Mouse (Mus musculus): ENCODE data around the gene Itga9.

The Itga9 gene

DNA sequence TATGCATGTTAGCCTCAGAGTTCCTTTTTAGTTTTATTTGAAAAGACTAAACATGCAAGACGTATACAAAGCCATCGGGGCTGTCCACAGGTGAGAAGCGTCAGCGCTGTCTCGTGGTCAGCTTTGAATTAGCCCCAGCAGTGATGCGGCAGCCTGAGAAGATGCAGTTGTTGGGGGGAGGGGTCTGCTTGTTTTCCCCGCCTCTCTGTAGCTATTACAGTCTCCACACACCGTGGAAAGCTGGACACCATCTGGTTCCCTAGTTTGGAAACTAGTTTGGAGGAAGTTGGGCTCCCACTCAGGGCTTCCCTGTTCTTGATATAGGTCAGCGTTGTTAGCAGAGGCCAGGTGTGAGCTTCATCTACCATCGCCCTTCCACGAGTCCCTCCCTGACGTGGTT, 266.5 kb downstream of the Itga9 start:
- DNase-seq (ENCODE audit: low spot score in 2 of 2): no peak

DNA sequence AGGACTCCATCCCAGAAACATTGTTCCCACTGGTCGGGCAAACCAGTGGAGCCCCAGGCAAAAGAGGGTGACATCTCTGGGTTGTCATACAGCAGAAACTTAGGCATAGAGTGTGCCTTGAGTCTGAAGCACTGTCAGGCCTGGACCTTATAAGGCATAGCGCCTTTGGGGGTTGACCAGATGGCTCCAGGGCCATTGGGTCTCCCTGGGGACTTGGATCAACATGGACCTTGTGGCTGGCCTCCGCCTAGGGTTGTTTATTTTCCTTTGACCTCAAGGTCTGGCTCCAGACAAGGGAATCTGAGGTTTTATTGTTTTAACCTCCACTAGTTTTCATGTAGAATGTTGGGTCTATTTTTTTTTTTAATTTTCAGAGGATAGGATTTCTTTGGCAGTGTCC, 267.1 kb downstream of the Itga9 start:
- DNase-seq (ENCODE audit: low spot score in 2 of 2): no peak

DNA sequence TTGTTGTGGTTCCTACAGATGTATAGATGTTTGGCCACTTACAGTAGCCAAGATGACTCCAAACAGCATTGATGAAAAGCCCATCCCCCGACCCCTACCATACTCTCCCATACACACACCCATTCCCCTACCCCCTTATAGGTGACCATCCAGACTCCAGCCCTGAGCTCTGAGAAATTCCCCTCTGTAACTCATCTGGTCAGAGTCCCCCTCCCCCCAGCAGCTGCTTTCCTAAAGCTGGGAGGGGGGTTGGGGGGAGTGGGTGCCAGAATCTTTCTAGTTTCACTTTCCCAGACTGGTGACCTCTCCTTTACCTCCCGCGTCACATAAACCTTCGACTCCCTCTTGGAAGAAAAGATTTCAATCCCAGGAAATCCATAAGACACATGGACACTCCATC, 269.2 kb downstream of the Itga9 start:
- no peak for DNase-seq (ENCODE audit: low spot score in 2 of 2)

DNA sequence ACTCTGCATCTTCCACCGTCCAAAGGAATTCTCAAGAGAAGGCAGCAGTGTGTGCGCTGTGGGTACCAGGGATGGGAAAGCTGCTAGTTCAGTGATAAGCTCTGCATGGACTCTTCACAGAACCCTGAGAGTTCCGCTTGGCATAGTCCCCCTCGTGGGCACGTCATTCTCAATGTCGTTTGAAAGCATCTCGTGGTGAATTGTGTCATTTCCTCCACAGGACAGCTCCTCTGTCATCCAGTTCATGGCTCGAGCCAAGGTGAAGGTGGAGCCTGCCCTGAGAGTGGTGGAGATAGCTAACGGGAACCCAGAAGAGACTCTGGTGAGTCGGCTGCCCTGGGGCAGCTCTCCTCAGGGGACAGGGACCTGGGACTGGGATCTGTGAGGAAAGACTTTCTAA, 270.4 kb downstream of the Itga9 start:
- no peak for DNase-seq (ENCODE audit: low spot score in 2 of 2)

DNA sequence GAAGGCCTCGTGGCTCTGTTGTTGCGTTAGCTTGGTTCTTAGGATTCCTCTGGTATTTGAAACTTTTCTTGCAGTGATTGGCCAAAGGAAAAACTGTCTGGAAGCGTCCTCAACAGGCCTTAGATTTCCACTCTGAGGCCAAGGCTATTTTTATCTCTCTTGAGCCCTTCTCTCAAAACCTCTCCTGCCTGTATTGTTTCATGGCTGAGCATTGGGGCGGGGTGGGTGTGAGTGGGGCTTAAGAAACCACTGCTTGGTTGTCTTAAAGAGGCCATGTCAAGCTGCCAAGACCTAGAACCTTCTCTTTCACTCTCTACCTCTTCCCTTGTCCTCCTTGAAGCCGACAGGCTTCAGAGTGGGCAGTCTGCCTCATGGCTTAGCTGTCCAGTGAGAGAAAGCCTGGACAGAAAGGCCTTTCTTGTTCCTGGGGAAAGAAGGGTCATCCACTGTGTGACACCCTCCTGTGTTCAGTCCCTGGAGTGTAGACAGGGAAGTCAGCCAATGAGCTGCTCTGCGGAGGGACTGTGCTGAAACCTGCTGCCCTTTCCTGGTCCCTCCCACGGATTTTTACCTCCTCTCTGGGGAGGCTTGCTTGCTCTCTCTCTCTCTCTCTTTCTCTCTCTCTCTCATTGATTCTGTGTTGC, 271.0 kb downstream of the Itga9 start:
- no peak for DNase-seq (ENCODE audit: low spot score in 2 of 2)

DNA sequence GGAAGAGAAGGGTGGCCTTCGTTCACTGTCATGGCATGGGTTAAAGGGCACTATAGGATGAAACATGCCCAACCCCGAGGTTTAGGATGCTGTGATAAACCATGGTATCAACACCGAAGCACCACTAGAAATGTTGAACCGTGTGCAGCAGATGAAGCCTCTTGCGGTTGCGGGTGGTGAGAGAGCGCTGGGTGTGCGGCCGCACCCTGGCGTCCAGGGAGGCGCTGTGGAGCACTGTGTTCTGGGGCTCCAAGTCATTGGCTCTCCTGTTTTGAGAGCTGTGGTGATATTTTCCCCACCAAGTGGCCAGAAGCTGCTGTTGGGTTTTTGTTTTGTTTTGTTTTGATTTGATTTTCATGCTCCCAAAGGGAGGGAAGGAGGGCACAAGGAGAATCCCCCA, 272.1 kb downstream of the Itga9 start:
- DNase-seq (ENCODE audit: low spot score in 2 of 2): no peak

DNA sequence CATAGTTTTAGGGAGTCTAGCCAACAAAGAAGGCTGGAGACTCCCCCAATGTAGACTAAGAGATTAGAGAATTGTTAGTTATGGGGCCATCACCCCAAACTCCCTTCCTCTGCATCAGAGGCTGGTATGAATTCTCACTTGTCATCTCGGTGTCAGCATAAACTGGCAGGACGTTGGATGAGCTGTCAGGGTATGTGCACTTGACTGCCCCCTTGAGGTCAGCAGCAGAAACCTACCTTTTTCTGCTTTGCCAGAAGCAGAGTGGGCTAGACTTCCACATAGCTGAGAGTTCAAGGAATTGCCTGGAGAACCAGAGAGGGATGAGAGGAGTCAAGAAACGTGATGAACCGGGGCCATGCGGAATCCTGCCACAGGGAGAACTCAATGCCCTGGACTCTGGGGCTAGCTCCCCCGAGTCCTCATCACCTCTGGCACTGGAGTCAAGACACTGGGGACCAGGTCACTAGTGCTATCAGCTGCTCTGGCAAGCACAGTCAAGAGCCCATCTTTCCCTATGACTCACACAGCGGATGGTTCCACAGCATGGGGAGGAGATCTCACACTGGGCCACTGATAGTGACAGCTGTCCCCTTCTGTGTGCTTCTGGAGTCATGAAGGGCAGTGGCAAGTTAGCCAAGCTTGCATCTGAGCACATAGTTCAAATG, 274.9 kb downstream of the Itga9 start:
- DNase-seq (ENCODE audit: low spot score in 2 of 2): no peak

DNA sequence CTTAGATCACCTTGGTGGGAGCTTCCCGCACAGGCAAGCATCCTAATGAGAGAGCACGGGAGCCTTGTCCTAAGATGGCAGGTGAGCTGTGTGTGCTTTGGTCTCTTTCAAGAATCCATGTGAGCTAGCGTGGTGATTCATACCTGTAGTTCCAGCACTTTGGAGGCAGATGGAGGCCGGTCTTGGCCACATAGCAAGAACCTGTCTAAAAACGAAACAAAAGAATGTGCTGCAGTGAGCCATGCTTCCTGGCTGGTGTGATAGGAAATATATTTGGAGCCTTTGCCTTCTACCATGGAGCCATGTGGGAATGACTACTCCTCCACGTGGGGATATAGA, 275.4 kb downstream of the Itga9 start:
- DNase-seq (ENCODE audit: low spot score in 2 of 2): no peak

DNA sequence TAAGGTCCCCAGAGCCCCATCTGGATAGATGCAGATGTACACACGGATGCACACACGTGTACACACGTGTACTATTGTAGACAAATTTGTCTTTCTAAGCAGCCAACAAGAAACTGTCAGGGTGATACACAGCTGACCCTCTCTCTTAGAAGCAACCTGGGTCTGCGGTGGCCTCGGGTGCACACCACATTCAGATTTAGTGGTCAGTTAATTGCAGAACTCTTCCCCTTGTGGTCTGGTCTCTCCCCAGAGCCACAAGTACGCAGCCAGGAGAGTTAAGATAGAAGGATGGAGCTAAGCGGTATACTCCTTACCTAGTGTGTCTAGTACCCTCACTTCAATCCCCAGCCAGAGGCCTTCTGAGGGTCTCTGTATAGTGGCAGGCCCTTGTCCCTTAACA, 276.7 kb downstream of the Itga9 start:
- DNase-seq (ENCODE audit: low spot score in 2 of 2): no peak

DNA sequence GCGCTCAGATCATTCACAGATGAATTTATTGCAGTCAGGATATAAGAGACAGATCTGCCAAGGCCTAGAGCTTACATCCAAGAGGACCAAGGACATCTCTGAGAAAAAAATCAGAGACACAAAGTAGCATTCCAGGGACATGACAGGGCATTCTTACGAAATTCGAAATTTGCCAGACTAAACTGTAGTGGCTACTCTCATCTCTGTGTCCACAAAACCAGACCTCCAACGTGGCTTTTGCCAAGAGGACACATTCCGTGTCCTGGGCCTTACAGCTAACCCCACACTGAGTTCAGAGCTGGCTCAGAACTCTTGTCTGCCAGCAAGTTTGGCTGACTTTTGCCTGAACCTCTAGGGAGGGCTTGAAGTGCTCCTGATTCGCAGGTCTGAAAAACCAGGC, 279.3 kb downstream of the Itga9 start:
- DNase-seq (ENCODE audit: low spot score in 2 of 2): no peak

DNA sequence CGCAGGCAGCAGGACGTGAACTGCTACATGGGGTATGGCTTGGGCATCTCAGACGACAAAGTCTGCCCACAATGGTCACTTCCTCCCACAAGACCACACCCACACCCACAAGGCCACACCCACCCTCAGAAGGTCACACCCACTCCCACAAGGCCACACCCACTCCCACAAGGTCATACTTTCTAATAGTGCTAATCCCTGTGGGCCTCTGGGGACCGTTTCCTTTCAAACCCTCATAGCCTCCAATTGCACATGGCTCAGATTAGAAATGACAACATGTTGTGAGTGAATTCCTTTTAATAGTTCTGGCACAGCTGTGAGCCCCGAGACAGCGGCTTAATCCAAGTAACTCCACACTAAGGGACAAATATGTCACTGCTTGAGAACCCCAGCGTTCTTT, 280.7 kb downstream of the Itga9 start:
- DNase-seq (ENCODE audit: low spot score in 2 of 2): no peak

DNA sequence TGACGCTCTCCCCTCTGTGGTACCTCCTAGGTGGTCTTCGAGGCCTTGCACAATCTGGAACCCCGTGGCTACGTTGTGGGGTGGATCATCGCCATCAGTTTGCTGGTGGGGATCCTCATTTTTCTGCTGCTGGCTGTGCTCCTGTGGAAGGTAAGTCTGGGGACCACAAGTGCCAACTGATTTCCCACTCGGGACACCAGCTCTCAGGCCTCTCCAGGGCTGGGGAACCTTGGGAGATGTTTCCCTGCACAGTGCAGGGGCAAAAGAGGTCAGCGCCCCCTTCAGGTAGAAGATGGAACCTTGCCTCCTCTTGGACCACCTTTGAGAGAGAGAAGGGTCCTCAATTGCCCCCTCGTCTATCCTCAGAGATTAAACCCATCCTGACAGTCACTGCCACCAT, 281.2 kb downstream of the Itga9 start:
- DNase-seq (ENCODE audit: low spot score in 2 of 2): no peak

DNA sequence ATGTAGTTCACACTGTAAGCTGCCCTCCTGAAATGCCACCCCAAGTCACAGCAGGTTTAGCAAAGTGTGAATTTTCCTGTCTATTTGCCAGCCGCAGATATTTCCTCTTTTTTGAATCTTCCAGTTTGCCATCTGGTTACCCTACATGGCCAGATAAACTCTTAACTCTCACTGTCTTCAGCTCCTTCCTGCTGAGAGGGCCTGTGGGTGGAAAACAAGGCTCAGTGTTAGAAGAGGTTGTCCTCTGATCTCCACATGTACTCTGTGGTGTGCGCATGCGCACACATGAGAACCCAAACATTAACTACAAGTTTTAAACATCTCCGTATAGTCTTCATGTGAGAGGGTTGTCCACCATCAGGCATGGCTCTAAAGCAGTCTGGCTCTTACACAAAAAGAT, 283.7 kb downstream of the Itga9 start:
- DNase-seq (ENCODE audit: low spot score in 2 of 2): no peak

DNA sequence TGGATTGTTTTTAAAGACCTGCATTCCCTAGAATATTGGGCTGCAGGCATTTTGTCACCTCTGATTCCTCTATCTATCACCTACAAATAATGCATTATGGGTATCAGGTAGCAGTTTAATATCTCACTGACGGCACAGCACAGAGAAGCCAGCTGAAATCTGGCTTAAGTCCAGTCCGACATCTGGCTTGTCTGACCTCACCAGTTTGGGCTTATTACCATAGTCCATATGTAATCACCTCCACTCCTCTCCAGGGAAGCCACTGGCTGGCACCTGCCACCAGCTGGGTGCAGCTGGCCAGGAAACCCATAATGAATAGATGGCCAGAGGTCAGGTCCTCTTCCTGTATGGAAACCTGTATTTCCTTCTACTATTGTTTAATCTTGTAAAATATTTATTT, 284.2 kb downstream of the Itga9 start:
- DNase-seq (ENCODE audit: low spot score in 2 of 2): no peak

DNA sequence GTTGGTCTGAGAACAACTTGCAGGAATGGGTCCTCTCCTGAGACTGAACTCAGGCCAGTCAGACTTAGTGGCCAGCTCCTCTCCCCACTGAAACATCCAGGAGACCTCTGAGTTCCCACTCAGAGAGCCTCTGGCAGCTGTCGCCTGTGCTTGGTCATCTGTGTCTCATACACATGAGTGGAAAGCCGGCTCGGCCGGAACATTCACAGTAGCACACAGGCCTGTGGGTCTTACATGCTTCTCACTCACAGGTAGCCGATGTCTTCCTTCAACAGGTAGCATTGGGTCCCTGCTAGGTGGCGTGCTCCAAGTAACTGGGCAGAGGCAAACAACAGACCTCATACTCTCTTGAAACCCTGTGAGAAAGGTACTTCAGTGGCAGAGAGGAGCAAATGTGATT, 284.6 kb downstream of the Itga9 start:
- no peak for DNase-seq (ENCODE audit: low spot score in 2 of 2)

DNA sequence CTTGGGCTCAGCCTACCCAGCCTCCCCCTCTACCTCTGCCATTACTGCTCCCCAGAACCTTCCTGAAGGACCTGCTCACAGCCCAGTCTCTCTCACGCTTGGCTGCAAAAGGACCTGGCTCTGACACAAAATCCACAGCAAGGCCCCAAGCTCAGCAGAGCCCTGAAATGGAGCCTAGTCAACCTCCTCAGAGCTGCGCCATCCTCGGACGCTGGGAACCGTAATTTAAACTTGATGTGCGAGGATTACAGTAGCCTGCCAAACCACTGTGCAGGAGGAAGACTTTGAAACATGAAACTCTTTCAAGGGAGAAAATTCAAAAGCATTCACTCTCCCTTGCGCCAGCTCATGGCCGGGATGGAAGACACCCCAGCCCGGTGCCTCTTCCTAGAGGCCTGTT, 285.1 kb downstream of the Itga9 start:
- DNase-seq (ENCODE audit: low spot score in 2 of 2): no peak

DNA sequence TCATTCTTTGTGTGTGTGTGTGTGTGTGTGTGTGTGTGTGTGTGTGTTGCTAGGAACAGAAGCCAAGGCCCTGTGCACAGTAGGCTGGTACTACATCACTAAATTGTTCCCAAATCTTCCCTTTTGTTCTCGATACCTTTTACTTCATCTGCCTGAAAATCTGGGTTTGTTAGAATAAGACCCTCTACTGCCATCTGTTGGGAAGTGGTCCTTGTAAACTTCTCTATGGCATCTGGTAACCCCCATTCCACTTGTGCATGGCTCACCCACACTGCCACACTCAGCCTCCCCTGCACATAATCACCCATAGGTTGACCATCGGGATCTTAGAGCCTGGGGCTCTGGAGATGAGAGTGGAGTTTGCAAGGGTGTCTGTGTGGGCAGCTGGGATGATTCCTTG, 288.6 kb downstream of the Itga9 start:
- no peak for DNase-seq (ENCODE audit: low spot score in 2 of 2)

DNA sequence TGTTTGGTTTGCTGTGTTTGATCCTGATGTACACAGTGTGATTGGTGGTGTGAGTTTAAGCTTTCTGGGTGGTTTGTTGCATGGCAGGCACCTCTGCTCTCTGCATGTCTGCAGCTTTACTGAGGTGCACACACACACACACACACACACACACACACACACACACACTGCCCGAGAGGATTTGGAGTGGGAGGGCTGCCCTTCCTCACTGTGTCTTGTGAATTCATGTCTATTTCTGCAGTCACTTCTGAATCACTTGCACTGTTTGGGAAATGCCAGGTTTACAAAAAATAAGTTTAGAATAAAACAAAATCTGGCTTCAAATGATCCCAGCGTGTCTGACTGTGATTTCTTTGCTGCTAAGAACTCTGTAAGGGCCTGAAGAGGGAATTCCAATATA, 294.2 kb downstream of the Itga9 start:
- no peak for DNase-seq (ENCODE audit: low spot score in 2 of 2)

DNA sequence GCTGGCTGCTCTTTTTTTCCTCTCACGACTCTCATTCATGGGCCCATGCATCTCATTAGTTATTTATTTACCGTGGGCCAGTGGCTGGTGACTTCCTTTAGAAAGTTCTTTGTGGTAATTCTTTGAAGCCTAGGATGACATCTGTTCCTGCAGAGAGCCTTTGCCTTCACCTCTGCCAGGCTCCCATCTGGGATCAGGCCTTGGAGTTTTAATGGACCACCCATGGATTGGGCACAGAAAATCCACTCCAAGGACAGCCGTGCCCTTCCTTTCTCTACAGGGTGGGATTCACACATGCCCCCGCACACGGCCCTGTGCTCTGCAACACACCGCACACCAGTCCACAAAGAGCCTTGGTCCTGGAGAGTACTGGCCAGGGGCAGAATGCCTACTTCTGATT, 295.4 kb downstream of the Itga9 start:
- no peak for DNase-seq (ENCODE audit: low spot score in 2 of 2)

DNA sequence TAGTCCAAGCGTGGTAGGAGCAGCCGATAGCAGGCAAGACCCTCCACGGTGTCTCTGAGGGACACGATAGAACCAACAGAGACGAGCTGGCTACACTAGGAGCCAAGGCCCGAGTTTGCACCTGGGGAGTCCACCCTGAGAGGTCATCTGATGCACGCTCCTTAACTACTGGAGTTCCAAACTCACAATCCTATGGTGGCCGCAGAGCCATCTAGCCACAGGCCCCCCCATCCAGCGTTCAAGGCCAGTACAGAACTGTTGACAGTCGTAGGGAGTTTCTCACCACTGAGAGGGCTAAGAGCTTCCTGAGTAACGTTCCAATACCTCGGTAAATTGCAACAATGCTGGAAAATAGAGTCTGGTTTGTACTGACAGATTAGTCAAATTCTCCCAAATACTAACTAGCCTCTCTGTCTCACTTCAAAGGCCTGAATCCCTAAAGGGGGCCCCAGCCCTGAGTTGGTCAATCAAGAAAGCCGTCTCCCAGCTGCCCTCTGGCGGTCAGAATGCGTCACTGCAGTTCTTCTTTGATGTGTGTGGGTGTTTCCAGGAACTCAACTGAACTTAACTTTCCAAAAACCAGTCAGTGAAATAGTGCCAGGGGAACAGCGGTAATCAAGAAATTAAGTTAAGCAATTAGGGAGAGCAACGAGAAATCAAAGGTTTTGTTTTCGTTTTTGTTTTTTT, 301.6 kb downstream of the Itga9 start:
- DNase-seq (ENCODE audit: low spot score in 2 of 2): peak; percentile 61 to 85

DNA sequence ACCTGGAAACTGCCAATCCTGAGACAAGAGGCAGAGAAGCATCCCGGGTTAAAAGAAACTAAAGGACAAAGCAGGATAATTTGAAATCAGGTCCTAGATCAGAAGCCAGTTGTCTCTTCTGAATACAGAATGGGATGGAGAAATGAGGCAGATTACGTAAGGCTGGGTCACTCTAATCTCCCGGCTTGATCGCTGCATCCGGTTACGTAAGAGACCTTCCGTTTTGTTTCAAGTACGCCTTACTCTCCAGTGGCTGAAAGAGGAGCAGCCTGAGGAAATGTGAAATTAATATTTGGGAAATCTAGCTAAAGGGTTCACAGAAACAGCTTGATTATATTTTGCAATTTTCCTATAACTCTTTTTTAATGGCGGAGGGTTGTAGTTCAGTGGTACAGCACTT, 306.6 kb downstream of the Itga9 start:
- DNase-seq (ENCODE audit: low spot score in 2 of 2): no peak

DNA sequence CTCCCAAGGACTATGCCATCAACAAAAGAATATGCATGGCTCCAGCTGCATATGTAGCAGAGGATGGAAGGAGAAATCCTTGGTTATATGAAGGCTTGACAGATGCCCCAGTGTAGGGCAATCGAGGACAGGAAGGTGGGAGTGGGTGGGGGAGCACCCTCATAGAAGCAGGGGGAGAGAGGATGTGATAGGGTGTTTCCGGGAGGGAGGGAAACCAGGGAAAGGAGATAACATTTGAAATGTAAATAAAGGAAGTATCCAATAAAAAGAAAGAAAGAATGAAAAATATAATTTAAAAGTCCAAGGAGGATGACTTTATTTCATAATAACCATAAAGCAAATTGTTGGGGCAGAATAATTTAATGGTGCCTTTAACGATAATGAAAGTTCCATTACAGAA, 307.1 kb downstream of the Itga9 start:
- no peak for DNase-seq (ENCODE audit: low spot score in 2 of 2)

DNA sequence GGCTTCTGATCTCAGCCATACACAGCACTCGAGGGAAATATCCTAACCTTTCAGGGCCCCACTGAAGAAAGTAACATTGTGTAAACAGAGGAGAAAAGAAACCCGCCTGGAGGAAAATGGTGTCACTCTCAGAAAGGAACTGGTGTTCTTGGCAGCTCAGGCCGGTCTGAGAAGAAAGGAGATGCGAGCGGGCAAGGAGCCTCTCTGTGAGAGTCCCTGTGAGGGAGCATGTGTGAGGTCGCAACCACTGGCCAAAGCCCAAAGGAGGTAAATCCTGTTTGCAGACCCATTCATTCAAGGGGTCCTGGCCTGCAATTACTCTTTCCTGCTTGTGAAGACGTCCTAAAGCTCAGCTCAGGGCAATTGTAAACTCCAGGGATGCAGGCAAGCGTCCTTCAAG, 308.1 kb downstream of the Itga9 start:
- no peak for DNase-seq (ENCODE audit: low spot score in 2 of 2)

DNA sequence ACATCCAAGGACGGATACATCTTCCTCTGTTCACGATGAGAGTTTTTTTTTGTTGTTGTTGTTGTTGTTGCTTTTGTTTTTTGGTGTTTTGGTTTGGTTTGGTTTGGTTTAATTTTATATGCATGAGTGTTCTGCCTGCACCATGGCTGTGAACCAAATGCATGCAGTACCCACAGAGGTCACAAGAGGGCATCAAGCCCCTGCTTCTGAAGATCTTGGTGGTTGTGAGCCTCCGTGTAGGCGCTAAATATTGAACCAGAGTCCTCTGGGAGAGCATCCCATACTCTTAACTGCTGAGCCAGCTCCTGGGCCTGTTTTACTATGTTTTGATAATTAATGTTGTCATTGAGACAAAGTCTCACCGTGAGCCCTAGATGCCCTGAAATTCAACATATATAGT, 308.8 kb downstream of the Itga9 start:
- DNase-seq (ENCODE audit: low spot score in 2 of 2): no peak
